Mouse (Mus musculus): ENCODE measurements around the gene Stac2.

Stac2 gene

GRCm38 (mm10) chr11:98021565-98022252 is 31.6 kb downstream of the Stac2 start:
- no peak for ATAC-seq (ENCODE audit: low TSS enrichment)

- no peak for ATAC-seq (ENCODE audit: low TSS enrichment)
These were observed 32.1 kb downstream of the Stac2 start for GRCm38 (mm10) chr11:98021118-98021517.

- ATAC-seq (ENCODE audit: low TSS enrichment) = no peak
These were observed 32.6 kb downstream of the Stac2 start for GRCm38 (mm10) chr11:98020710-98021109.

- no peak for ATAC-seq (ENCODE audit: low TSS enrichment)
These were observed 33.2 kb downstream of the Stac2 start for GRCm38 (mm10) chr11:98019883-98020610.

GRCm38 (mm10) chr11:98018858-98019641 is 34.2 kb downstream of the Stac2 start:
- ATAC-seq (ENCODE audit: low TSS enrichment) = peak; percentile 69

- ATAC-seq (ENCODE audit: low TSS enrichment) = no peak
These were observed 35.0 kb downstream of the Stac2 start for GRCm38 (mm10) chr11:98018222-98018621.

GRCm38 (mm10) chr11:98016824-98017223 is 36.4 kb downstream of the Stac2 start:
- no peak for ATAC-seq (ENCODE audit: low TSS enrichment)

GRCm38 (mm10) chr11:98016177-98016576 is 37.1 kb downstream of the Stac2 start:
- no peak for ATAC-seq (ENCODE audit: low TSS enrichment)

GRCm38 (mm10) chr11:98012831-98013230 is 40.4 kb downstream of the Stac2 start:
- ATAC-seq (ENCODE audit: low TSS enrichment) = no peak

GRCm38 (mm10) chr11:98011716-98012115 is 41.5 kb downstream of the Stac2 start:
- peak; percentile 44; the same call in 1 of the 2 replicates for ATAC-seq (ENCODE audit: low TSS enrichment)

GRCm38 (mm10) chr11:98008087-98008486 is 45.2 kb downstream of the Stac2 start:
- no peak for ATAC-seq (ENCODE audit: low TSS enrichment)

GRCm38 (mm10) chr11:98005686-98006085 is 47.6 kb downstream of the Stac2 start:
- no peak for ATAC-seq (ENCODE audit: low TSS enrichment)

GRCm38 (mm10) chr11:98005076-98005475 is 48.2 kb downstream of the Stac2 start:
- no peak for ATAC-seq (ENCODE audit: low TSS enrichment)

- peak; percentile 27 for ATAC-seq (ENCODE audit: low TSS enrichment)
These were observed 49.1 kb downstream of the Stac2 start for GRCm38 (mm10) chr11:98004161-98004560.

GRCm38 (mm10) chr11:98003171-98003671 is 50.0 kb downstream of the Stac2 start:
- no peak for ATAC-seq (ENCODE audit: low TSS enrichment)

- ATAC-seq (ENCODE audit: low TSS enrichment) = no peak
These were observed 50.6 kb downstream of the Stac2 start for GRCm38 (mm10) chr11:98002627-98003026.

- ATAC-seq (ENCODE audit: low TSS enrichment) = no peak
These were observed 51.3 kb downstream of the Stac2 start for GRCm38 (mm10) chr11:98001986-98002385.

GRCm38 (mm10) chr11:98001351-98001824 is 51.9 kb downstream of the Stac2 start:
- no peak for ATAC-seq (ENCODE audit: low TSS enrichment)

GRCm38 (mm10) chr11:98000378-98001140 is 52.7 kb downstream of the Stac2 start:
- no peak for ATAC-seq (ENCODE audit: low TSS enrichment)

- ATAC-seq (ENCODE audit: low TSS enrichment) = no peak
These were observed 53.5 kb downstream of the Stac2 start for GRCm38 (mm10) chr11:97999748-98000147.

- no peak for ATAC-seq (ENCODE audit: low TSS enrichment)
These were observed 54.2 kb downstream of the Stac2 start for GRCm38 (mm10) chr11:97998898-97999608.
